Mouse (Mus musculus) adrenal gland, adult 8-10 months (tissue): ENCODE data around the gene Rbck1. TPM values are rescaled to one million over a fixed set of nuclear protein-coding genes. Genes with fewer than 3 reads are reported as not detected.
"Not testable (repeated sequence)": the region's sequence is repeated elsewhere in the genome, so short reads cannot be mapped to it uniquely, and the experiment has no call there.

Experiments used
- DNase-seq: peaks from one replicate; pipeline ENCODE4 v3.0.0; 2022
- total RNA-seq, 4 experiments: library from RNA; stranded (reverse); gene quantifications; 2 replicates each; pipeline ENCODE4 v1.2.4; 2022

Rbck1 gene
- total RNA-seq, result 100 to 1,000 TPM; 120 to 169 (median 145) TPM

DNA sequence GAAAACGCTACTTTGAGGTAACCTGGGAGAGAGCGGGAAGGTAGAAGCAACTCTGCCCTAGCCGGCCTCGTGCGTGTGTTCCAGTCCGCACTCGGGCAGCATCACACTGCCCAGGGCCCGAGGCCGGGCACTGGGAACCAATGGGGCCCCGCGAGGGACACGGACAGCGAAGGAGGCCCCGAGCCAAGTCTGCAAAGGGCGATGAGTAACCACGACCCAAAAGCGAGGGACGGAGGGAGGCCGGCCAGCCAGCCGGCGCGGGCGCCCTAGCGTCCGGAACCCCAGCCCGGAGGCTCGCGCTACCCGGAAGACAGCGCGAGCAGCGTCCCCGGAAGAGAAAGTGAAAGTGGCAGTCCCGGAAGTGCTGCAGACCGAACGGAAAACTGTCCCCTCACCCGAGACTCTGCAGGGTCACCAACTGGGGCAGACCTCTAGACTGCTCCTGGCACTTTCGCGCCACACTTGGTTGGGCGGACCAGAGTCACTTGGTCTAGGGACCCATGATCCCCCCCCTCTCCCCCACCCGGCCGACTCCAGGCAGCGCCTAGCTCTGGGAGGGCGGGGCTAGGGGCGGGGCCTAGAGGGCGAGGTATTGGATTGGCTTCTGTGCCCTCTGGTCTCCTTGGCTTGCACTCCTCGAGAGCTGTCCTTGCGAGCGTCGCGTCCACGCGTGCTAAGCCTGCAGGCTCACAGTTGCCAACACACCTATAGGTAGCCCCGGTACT lies at the start of gene Rbck1:
Gene Rbck1 (minus strand): TSS at position 553 of the 725 bp plus-strand sequence.
- DNase-seq, result peak; percentile 89

DNA sequence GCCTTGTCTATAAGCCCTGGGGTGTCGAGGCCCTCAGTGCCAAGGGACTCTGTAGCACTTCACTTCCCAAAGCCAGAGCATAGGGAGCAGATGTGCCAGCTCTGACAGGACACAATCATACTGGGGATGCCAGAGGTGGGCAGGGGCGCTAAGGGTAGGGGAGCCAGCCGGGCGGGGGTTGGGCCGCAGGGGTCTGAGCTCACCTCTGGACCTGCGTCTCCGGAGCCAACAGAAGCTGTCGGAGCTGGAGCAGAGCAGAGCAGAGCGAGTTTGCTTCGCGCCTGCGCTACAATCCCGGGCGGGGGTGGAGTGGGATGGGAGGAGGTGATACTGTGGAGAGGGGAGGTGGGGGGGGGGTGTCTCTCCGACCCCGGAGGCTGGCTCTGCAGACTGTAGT lies 43.9 kb upstream of the Rbck1 start, which contains the start of gene Nrsn2:
Gene Nrsn2 (minus strand): TSS at position 294 of the 397 bp plus-strand sequence.
- no peak for DNase-seq

DNA sequence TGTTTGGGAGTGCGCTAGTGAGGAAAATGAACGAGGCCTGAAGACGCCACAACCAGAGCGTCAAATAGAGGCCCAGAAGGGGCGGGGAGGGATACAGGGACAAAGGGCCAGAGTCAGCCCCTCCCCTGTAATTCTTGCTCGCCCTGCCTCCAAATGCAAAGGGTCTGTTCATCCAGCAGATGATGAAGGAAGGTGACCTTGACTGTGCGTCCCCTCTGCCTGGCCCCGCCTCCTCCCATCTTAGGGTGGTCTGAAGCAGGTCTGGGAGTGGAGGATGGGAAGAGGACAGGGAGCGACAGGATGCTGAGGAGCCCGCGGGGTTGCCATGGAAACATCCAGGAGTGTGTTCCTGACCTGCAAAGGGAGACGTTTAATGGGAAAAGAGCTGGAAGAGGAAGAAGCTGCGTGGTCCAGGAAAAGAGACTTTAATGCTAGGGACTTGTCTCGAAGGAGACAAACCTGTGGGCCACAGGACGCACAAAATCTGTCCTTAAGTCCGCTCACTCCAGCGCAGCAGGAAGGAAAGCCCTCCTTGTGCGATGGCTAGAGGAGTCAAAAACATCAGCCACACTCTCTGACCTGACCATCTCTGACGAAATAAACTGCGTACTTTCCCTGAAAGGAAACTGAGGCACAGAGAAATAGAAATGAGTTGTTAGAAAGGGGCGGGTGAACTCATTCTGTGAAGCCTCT lies 43.3 kb upstream of the Rbck1 start:
- no peak for DNase-seq

DNA sequence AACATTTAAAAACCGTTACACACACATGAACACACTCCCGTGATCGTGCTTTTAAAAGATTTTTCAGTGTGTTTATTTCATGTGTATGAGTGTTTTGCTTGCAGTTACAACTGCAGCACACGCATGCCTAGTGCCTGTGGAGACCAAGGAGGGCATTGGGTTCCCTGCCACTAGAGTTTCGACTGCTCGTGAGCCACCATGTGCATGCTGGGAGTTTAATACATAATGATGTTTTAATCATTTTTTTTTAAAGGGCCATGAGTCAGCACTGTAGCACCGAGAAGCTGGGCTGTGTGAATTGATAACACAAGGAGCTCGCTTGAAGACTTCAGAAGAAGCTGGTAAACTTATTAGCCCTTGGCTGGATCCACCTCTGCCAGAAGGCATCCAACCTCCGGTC lies 41.1 kb upstream of the Rbck1 start:
- DNase-seq, result no peak

DNA sequence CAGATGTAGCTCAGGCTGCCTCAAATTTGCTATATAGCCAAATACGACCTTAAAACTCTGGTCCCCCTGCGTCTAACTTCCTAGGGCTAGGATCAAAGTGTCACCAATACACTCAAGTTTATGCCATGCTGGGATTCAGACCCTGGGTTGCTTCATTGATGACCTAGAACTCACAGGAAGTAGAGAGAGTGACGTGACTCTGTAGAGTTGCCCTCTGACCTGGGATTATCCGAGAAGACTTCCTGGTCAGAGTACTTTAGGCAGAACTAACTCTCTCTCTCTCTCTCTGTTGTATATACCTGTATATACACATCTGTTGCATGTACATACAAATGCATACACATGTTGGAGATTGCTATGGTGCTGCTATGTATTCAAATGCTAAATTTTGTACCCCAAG lies 40.2 kb upstream of the Rbck1 start:
- DNase-seq, result no peak

DNA sequence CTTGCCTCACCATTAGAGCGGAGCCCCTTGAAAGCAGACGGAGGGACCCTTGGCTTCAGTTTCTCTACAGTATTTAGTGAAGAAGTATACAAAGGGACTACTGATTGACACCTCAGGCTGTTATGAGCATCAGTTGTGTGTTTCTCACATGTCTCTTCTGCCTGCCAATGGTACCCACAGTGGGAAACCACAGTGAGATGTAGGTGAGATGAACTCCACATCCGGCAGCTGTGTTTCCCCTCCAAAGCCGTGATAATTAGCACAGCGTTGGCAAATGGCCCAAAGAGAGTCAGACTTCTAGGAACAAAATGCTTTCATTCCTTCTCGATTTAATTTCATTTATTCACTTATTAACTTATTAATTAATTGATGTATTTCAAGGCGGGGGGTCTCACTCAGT lies 39.7 kb upstream of the Rbck1 start:
- DNase-seq, result no peak

DNA sequence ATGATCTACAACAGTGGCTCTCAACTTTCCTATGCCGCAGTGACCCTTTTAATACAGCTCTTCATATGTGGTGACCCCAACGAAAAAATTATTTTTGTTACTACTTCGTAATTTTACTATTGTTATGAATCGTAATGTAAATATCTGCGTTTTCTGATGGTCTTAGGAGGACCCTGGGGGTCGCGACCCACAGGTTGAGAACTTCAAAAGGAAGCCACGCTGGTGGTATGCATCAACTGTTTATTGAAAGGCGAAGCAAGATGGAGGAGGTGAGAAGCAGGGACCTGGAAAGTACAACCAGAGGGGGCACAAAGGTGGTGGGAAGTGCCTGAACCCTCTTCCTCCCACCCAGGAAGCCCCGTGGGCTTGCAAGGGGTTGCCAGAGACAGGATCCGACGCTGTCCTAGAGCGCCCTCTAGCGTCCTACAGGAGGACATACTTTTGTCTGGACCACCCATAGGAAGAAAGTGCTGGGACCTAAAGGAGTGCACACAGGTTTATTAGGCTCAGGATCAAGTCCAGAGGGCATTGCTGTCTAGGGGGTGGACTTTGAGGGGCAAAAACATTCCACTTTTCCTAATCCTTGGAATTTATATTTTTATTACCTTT lies 36.2 kb upstream of the Rbck1 start:
- peak; percentile 34 for DNase-seq

DNA sequence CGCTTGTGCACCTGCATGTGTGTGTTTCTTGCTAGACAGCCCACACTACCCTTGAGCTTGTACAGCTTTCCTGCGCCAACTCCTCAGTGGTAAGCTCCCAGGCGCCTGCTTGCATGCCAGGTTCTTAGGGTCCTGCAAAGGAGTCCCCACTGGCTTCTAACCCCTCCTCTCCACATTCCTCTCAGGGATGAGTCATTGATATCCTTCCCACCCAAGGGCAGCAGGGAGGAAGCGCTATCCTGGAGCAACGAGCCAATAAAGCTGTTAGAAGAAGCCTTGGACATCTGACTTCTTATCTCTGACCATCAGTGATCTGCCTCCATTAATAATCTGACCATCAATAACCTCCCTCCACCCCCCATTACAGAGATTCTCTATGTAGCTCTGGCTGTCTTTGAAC lies 35.5 kb upstream of the Rbck1 start:
- peak; percentile 60 for DNase-seq

DNA sequence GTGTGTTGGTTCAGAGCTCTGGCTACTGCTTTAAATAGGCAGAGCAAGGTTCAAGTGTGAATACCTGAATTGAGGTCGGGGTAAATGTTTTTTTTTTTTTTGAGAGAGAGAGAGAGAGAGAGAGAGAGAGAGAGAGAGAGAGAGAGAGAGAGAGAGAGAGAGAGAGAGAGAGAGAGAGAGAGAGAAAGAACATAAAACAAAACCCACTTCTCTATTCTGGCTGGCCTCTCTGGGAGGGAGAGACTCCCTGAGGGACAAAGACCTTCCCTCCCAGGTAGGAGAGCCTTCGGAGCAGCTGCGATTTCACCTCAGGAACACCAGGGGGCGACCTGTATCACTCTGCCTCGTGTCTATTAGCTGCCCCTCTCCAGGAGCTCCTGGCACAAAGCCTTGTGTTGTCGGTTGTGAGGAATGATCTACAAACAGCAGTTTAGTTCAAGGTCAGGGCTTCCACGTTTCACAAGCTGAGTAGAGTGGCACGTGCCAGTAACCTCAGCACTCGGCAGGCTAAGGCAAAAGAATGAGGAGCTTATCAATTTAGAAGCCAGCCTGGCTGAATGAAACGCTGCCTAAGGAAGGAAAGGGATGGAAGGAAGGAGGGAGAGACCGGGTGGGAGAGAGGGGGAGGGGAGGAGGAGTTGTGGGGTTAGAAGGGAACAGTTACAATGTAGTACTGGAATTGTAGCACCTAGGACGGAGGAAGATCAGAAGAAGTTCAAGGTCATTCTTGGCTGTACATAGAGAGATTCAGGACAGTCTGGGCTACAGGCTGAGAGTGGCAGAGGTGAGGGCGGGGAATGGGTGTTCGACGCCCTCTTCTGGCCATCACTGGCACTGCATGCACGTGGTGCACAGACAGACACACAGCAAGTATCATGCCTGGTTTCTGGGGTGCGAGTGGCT lies 31.0 kb upstream of the Rbck1 start:
- DNase-seq, result peak; percentile 94

DNA sequence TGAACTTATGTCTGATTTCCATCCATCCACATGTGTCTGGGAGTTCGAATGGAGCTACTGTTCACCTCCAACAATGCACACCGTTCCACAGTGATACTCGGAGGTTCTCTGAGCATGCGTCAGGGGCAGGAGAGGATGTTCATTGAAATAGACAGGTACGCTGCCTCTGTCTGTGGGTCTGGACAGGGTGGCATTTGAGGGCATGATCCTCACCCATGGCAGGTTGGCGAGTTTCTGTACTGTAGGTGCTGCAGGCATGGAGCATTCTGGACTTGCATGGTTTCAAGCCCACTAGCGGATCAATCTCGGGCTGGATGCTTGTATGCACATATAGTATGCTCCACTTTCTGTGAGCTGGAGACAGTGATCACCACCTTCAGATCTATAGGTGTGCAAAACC lies 28.7 kb upstream of the Rbck1 start:
- no peak for DNase-seq

DNA sequence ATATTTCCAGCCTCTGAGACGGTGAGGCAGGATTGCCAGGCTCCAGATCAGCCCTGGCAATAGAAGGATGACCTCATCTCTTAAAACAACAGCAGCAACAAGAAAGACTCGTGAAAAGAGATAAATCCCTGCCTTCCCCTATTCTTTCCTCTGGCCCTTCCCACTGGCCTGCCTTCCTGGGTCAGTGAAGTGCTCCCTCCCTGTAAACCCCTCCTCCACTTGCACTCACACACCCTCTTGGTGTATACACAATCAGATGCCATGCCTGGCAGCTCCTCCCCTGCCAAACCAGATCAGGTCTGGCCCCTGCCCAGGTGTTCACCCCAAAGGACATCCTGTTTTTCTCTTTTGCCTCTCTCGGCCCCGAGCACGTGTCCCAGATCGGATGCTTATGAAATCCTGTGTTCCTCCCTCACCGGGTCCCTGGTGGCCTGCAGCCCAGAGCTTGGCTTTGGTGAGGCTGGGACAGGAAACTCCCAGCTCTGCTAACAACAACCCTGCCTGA lies 27.9 kb upstream of the Rbck1 start:
- peak; percentile 75 for DNase-seq

DNA sequence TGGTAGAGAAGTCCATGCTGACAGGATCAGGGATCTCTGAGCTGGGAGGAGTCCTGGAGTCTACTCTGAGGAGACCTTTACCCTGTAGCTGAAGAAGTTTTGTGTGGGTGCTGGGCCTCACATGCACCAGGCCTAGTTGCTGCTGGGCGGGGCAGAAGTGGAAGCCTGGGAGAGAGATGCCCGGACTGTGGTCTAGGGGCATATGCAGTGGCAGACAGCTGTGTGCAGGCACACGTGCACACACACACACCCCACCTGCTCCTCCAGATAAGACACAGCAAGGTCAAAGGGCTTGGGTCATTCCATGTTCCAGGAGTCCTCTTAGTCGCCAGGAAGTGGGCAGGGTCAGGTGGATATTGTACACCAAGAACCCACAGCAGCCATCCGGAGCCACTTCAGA lies 27.2 kb upstream of the Rbck1 start:
- DNase-seq, result no peak

DNA sequence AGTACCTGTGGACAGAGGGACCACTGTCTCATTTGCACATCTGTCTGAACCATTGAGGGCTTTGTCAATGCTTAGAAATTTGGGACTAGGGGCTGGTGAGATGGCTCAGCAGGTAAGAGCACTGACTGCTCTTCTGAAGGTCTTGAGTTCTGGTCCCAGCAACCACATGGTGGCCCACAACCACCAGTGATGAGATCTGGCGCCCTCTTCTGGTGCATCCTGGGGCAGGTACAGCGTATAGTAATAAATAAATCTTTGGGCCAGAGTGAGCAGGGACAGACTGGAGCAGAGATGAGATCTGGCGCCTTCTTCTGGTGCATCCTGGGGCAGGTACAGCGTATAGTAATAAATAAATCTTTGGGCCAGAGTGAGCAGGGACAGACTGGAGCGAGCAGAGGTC lies 26.5 kb upstream of the Rbck1 start:
- not testable (repeated sequence) for DNase-seq

DNA sequence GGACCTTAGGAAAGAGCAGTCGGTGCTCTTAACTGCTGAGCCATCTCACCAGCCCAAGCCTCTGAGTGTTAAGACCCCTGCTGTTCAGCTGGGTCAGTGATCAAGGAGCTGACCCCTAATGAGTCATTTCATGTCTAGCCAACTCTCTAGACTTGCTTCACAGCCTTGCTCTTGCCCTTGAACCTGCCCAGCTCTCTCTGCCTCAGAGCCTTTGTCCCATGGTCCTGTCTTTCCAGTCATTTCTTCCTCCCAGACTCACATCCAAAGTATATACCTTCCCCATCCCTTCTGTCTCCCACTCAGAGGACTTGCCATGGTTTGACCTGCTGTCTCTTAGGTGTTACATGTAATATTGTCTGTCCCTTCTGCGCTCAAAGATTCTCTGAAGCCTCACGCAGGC lies 24.8 kb upstream of the Rbck1 start:
- DNase-seq, result no peak

DNA sequence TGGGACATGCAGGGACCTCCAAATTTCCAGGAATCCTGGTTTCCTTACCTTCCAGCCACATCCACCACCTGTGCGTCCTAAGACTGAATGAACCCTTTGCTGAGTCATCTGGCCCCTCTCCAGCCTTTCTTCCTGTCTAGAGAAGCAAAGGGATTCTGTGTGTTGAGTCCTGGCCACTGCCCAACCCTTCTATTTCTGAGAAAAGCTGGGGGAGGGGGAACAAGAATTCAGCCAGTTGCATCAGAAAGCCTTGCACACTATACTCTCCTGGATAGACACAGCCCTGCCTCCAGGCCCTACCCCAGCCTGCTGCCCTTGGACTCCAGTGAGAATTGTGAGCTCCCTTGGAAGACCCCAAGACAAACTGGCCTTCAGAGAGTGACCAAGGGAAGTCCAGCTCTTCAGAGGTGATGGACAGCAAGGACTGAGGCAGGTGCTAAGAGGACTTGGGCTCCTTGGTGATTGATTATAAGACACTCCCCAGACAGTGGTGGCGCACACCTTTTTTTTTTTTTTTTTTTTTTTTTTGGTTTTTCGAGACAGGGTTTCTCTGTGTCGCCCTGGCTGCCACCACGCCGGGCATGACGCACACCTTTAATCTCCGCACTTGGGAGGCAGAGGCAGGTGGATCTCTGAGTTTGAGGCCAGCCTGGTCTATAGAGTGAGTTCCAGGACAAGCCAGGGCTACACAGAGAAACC lies 17.5 kb upstream of the Rbck1 start:
- peak; percentile 67 for DNase-seq

DNA sequence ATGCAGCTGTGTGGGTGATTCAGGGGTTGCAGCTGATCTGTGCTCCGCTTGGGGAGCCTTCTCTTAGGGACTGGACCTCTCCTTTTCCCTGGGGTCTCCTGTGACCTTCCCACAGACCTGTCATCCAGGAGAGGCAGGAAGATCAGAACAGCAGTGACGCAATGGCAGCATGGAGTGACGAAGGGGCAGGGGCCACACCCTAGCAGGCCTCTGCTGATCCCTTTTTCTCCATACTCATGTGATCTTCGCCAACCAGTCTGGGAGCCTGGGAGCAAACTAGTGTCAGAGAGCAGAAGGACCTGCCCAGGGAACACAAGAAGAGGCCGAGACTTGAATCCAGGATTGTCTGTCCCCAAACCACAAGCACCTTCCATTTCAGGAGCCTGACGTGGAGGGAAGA lies 16.8 kb upstream of the Rbck1 start:
- no peak for DNase-seq

DNA sequence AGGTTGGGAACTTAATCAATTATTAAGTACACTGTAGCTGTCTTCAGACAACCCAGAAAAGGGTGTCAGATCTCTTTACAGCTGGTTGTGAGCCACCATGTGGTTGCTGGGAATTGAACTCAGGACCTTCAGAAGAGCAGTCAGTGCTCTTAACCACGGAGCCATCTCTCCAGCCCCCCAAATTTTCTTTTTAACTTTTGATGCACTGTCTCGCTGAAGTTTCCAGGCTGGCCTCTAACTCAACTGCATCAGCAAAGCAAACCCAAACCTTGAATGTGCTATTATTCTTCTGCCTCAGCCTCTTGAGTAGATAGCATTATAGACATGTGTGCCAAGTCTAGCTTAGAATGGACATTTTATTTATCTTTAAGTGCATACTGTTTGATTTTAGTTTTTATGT lies 15.3 kb upstream of the Rbck1 start:
- no peak for DNase-seq

DNA sequence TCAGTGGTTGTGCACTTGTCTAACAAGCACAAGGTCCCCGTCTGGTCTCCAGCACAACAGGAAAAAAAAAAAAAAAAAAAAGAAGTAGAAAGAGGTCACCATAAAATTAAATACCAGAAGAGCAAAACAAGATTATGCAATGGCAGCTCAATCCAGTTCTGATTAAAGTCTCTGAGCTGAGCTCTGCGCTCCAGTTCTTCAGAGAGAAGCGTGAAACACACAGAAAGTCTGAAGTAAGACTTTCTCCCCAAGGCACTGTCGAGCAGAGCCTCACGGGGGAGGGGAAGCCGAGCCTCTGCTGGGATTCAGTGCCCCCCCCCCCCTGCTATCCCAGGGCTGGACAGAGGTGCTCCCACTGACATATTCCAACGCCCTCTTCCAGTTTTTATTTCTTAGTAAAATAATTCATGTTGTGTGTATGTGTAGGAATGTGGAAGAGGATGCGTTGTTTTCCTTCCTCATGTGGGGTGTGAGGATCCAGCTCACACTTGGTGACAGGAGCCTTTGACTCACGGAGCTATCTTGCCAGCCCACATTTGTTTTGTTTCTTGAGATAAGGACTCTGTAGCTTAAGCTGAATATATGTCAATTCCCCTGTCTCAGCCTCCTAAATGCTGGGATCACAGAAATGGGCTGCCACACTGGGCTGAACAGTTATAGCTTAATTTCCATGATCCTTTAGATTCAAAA lies 14.5 kb upstream of the Rbck1 start:
- DNase-seq, result no peak

DNA sequence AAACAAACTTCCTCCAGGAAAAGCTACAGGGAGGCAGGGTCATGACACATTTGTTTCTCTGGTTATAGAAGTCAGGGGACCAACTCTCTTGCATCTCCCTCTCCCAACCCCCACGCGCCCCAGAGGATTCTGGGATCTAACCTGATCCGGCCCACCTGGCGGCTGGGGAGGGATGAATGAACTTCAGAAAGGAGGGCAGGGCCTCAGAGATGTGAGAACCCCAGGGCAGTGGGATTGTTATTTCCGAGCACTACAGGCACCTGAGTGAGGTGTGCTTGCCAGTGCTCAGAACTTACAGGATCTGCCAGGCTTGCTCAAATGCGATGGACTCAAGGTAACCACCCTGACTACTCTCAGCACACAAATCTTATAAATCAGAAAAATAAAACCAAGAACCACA lies 12.9 kb upstream of the Rbck1 start:
- DNase-seq, result no peak

DNA sequence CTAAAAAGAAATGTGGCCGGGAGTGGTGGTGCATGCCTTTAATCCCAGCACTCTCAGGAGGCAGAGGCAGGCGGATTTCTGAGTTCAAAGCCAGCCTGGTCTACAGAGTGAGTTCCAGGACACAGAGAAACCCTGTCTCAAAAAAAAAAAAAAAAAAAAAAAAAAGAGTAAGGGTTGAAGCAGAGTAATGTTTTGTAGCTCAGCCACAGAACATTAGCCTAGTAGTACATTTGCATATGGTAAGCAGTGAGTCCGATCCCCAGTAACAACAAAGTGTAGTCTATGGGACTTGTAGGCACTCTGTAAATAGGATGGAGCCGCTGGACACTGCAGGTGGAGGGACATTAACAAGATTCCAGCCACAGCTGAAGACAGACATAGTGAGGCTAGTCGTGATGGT lies 12.5 kb upstream of the Rbck1 start:
- no peak for DNase-seq

DNA sequence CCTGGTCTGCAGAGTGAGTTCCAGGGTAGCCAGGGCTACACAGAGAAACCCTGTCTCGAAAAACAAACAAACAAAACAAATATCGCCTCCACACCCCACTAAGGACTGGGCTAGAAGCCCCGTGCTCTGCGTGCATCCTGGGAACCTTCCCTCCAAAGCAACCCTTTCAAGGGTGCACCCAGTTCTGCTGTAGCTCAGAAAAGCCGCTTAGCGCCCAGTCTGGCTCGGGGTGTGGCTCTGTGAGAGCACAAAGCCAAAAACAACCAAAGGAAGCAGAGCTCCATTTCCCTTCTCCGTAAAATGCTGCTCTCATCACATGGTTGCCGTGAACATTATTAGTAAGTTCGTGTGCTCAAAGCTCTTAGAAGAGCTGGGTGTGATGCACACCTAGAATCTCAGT lies 11.9 kb upstream of the Rbck1 start:
- no peak for DNase-seq
